Mouse (Mus musculus) olfactory bulb, adult 2 months (tissue): Measurements from ENCODE around the gene Rgl1.

Source experiments
- CTCF ChIP-seq: fragments of 200-500 bp; IDR thresholded peaks from 2 replicates; pipeline ENCODE4 v1.5.1; 2012; ENCODE audit warnings: low read depth, mild to moderate bottlenecking, low read length, moderate library complexity; ENCODE audit not compliant: insufficient read depth
- POLR2A ChIP-seq: fragments of 200-500 bp; IDR thresholded peaks from 2 replicates; pipeline ENCODE4 v1.6.1; 2012; ENCODE audit warnings: mild to moderate bottlenecking, low read depth, low read length, moderate library complexity; ENCODE audit not compliant: insufficient read depth

DNA sequence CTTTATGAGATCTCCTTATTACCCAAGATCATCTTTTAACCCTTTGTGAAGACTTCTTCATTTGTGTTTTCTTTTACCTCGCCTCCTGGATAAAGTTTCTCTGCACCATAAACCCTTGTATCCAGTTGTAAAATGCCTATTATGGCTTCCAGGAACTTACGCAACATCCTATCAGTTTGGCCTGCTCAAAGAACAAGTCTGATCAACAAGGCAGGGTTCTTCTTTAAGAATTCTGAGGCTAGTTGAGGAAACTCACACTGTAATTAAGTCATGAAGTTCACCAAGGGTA is 42.2 kb upstream of the Rgl1 start:
- TF ChIP-seq POLR2A (no peak), CTCF (no peak)
